Mouse (Mus musculus) heart, postnatal 14 days (tissue): ENCODE measurements around the gene Card11. TPM values are rescaled to one million over a fixed set of nuclear protein-coding genes. Genes with fewer than 3 reads are reported as not detected.

ENCODE experiments used
- DNase-seq, 2 experiments: peaks; one replicate each; pipeline ENCODE4 v3.0.0; 2021 to 2022
- intact Hi-C: fragments of 180-260 bp; cut with DNase I; formaldehyde crosslinking; loops from one replicate; pipeline ENCODE4 v1.15.1; 2025
- total RNA-seq, 2 experiments: library from RNA; stranded (reverse); gene quantifications; 2 replicates each; pipeline ENCODE4 v1.2.3; 2021

The Card11 gene
- total RNA-seq, 2 experiments from 2014 or later = 0.41 to 2.0 TPM

DNA sequence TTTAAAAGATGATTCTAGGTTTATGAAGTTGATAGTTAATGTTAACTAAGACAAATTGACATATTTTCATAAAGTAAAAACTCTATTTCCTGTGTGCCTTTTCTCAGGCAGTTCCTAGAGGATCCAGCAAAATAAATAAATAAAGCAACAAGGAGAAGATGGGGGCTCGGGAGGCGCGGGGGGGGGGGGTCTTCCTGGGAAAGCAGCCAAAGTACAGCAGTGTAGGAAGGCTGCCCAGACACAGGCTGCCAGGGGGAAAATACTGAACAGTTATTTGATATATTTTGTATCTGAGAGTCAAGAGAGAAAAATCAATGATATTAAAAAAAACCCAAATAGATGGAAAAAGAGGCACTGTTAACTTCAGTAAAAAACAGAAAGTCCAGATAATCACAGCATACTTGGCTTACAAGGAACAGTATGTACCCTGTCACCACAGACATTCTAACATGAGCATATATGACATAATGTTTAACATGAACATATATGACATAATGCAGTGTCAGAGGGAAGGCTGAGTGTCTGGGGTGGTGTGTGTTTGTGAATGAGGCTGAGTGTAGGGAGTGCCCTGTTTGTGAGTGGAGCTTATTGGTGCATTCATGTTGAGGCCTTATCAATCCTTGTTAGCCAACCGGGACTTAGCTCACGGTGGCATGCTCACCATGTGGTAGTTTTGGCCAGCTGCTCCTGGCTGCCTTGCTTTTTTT lies 68.7 kb downstream of the Card11 start:
- no peak for DNase-seq
- intact Hi-C loops = no loop called here

DNA sequence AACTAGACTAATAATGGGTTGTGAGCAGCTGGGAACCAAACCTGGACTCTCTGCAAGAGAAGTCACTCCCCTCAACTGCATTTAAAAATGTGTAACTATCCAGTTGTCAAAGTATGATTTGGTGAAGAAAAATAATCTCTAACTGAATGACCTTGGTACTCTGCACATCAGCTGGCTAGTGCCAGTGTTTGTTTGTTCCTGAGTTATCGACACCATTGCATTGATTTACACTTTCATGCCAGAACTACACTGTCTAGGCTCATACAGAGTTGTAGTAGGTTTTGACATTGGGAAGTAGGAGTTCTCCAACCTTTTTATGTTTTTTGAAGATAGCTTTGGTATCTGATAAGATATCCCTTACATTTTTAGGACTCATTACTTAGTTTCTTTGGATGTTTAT lies 81.9 kb downstream of the Card11 start:
- intact Hi-C loops = no loop called here

DNA sequence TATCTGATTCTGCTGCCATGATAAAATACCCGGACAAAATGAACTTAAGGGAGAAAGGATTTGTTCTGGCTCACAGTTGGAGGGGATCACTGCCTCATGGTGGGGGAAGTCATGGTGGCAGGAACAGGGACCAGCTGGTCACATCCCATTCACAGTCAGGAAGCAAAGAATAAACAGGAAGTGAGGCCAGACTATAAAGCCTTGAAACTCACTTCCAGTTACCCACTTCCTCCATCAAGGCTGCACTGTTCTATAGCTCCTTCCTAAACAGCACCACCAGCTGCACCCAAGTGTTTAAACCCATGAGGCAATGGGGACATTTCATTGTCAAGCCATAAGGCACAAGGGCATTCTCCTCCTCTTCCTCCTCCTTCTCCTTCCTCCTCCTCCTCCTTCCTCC lies 82.6 kb downstream of the Card11 start:
- intact Hi-C loops = no loop called here
- DNase-seq = no peak

More for the DNA sequence above, 81.9 kb downstream of the Card11 start:
- no peak for DNase-seq

DNA sequence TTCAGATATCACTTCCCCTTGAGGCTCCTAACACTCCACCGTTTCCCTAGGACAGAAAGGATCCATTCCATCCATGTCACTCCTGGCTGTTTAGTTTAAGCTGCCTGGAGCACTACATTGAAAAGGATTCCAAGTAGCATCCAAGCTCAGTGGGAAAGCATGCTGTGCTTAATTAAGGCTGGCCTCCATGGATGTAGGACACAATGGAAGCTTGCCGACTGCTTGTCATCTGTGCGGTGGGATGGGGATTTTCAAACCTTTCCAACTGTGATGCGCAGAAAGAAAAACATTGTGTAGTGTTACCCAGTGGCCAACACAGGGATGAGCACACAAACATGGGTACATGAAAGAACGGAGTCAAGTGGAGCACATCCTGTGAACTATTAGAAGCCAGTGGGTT lies 89.5 kb downstream of the Card11 start:
- DNase-seq = no peak
- intact Hi-C loops = no loop called here

DNA sequence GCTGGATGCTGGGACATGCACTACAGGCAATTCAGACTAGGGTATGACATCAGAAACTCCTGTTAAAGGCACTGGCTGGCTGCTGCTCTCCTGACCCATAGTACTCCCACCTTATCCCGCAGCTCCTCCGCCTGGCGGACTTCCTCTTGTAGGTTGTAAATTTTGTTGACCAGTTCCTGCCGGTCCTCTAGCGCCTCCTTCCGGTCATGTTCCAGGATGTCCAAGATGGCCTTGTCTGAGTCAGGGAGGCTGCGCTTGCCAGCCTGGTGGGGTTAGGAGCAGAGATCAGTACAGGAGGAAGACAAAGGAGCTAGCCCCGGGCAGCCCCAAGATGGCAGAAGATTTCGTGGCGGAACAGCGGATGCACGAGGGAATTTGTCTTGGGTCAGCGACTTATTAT lies 99.5 kb downstream of the Card11 start:
- peak; percentile 33 to 51 for DNase-seq
- intact Hi-C loops = no loop called here

DNA sequence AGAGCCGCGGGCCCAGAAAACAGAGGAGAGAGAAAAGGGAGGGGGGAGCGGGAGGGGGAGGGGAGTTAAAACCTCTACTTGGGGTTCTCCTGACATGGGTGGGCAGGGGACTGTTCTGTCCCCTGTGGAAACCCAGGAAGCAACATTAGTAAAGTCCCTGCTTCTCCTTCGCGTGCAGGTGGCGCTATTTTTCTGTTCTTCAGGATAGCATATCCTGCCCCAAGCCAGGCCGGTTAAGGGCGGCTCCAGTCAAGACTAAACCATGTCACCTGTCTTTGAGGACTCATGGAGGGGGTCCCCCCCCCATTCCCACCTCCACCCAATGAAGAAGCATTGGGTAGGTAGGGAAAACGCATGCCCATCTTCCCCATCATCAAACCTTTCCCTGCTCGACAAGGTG lies 109.3 kb downstream of the Card11 start:
- intact Hi-C loops = no loop called here
- peak in 1 of 2 experiments; percentile 14 for DNase-seq

DNA sequence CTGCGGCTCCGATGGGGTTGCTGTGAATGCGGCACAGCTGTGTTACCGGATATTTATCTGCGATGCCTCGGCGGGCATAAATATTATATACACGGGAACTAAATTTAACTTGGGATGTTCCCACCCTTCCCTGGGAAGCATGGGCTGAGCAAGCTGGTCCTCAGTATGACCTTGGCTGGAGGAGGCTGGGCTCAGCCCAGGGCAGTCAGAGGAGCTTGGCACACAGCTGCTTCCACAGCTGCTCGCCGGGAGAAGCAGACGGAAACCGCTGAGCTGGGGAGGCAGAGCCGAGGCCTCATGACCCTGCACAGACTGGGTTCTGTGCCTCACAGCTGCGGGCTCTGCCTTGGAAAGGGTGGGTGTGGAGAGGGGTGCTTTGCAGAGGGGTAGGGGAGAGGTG lies 110.3 kb downstream of the Card11 start:
- peak; percentile 48 to 65 for DNase-seq
- intact Hi-C loops = no loop called here

DNA sequence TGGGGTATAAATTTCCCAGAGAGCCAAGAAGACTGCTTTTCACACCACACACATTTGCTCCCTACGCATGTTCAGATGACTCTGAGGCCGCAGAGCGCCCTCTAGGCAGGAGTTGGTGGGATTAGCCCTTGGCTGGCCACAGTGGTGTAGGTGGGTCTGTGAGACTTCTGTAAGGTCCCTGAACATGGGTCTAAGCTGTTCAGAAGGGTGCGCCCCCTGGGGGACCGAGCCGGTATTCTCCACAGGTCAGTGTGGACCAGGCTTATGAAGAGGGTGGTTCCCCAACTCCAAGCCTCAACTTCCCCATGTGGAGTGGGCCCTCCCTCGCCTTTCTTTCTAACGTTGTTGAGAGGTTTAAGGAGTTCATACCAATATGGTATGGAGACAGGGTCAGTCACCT lies 110.8 kb downstream of the Card11 start:
- peak; percentile 35 to 54 for DNase-seq
- intact Hi-C loops = no loop called here

DNA sequence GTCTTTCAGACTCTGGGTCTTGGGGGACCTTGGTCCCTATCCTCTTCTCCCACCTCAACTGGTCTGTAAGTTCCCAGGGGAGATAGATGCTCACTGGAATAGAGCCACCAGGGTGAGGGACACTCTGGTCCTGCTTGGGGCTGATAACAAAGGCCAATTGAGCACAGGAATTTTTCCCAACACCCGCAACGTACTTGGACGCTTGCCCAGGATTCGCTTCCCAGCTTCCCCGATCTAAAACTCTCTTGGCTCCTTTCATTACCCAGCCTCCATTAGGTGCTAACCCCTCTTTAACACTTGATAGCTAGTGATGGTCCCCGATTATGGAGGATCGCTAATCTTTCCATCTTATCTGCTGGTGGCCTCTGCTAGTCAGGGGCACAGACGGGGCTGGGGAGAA lies 112.5 kb downstream of the Card11 start:
- no peak for DNase-seq
- intact Hi-C loops = no loop called here

DNA sequence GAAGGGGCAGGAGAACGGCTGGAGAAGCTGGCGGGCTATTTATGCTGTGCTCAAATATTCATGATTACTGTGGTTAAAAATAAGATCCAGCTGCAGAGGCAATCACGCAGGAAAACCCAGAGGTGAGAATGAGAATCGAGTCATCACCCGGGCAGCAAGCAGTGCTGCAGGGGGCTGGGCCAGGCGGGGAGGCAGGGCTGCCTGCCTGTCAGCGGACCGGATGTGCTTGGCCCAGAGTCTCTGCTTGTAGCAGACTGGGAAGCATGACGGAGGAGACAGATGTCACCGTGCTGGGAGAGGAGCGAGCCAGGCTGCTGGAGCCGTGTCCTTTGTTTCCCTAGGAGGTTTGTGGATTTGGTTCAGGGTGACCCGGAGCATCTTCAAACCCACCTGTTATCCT lies 115.4 kb downstream of the Card11 start:
- intact Hi-C loops = no loop called here
- peak; percentile 17 to 40 for DNase-seq

DNA sequence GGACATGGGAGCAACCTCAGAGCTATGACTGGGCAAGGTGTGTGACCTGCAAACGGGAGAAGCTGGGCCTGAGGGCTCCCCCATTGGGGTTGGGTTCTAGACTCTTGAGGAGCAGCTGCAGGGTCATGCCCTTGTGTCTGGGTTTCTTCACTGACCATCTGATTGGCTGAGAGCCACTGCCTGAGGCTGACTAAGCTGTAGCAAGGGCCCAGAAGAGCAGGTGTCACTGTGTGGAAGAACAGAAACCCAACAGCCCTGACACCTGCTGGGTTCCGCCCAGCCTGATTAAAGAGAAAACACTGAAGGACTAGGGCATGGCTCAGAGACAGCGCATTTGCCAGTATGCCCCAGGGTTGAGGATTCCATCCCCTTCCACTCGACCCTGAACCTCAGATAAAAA lies 118.0 kb downstream of the Card11 start:
- intact Hi-C loops = no loop called here
- no peak for DNase-seq

DNA sequence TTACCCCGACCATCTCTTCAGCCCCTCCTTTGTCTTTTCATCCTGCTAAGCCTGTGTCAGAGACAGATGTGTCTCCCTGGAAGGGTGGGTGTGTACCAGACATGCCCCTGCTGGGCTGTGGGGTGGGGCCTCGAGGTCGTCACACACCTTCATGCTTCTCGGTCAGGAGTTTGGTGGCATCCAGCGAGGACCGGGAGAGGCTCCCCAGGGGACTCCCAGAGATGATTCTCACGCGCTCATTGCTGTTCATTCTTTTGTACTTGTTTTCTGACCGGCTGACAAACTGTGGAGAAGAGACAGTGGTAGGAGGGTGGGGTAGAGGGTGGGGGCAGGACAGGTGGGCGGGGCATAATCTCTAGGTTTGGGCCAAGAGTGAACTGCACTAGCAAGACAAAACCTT lies 120.2 kb downstream of the Card11 start:
- DNase-seq = no peak
- intact Hi-C loops = no loop called here

DNA sequence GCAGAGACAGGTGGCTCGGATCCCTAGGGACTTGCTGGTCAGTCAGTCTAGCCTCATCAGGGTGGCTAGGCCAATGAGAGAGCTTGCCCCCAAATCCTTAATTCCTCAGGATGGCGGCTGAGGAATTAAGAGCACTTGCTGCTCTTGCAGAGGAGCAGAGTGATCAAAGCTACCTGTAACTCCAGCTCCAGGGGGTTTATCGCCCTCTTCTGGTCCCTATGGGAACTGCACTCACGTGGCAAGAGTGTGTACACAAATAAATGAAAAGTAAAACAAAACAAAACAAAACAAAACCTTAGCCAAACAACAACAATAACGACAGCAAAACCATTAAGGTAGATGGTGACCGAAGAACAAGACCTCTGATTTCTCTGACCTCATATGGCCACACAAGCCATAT lies 121.7 kb downstream of the Card11 start:
- no peak for DNase-seq
- intact Hi-C loops = loop anchor here (10.0 kb wide), 1 partner anchor 356 kb away; no protein-coding TSS in a partner anchor

DNA sequence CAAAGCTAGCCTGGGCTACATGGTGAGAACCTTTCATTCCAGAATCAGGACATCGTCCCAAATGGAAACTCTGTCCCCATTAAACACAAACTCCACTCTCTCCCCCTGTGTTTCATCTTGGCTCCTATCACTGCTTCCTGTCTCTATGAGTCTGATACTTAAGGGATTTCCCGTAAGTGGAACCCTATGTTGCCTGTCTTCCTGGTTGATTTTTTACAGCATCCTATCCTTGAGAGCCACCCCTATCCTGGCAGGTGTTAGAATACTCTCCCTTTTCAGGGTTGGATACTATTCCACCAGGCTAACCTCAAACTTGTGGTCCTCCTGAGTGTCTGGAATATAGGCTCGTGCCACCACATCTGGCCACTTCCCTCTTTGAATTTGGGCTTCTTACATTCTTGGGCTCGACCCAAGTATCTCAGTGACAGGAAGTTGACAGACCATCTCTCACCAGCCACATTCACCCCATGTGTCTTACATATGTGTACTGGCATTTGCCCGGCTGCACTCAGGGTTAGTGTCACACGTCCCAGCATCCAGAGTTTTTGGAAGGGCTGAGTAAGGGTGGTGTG lies 126.6 kb downstream of the Card11 start:
- intact Hi-C loops = loop anchor here (5.0 to 10.0 kb wide), 2 partner anchors 203 to 361 kb away; no protein-coding TSS in a partner anchor
- DNase-seq = no peak

DNA sequence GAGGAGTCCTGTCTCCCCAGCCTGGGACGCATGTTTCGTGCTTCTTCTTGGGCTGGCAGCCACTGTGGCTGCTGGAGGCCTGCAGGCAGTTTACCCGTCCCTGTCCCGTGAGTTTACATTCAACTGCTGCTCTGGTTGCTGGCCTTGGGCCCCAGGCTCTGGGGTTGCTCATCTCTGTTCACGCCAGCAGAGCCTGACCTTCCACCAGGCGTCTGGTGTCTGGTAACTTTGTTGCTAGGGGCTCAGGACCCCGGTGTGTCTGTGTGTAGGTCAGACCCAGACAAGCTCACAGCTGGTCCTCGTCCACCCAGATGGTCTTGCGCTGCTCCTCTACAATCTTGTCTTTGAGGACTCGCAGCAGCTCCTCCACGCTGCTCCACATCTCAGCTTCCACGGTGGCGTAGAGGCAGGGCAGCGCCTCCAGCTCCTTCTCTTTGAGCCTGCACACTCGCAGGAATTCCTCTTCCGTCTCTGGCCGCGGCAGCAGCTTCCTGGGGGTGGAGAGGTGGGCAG lies 127.3 kb downstream of the Card11 start:
- intact Hi-C loops = loop anchor here (5.0 to 10.0 kb wide), 2 partner anchors 204 to 362 kb away; no protein-coding TSS in a partner anchor
- peak in 1 of 2 experiments; percentile 20 for DNase-seq

DNA sequence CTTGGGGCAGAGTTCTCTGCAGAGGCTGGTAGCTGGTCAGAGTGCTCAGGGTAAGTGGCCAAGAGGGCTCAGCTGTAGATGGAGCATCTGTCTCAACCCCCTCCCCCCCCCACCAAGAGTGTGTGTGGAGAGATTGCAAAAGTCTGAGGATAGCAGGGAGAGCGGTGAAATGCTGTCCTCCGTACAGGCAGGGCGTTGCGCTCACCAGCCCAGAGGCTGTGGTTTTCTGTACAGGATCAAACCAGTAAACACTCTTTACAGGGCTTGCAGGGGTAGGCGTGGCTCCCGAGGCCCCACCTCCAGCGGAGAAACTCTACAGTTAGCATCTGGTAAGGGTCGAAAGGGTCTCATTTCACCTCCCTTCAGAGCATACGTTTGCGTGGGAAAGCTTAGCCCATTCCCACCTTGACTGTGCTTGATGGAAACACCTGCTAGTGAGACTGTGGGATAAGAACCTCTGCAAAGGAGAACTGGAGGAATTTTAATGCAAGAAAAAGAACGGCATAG lies 127.8 kb downstream of the Card11 start:
- intact Hi-C loops = loop anchor here (5.0 to 10.0 kb wide), 2 partner anchors 205 to 362 kb away; no protein-coding TSS in a partner anchor

DNA sequence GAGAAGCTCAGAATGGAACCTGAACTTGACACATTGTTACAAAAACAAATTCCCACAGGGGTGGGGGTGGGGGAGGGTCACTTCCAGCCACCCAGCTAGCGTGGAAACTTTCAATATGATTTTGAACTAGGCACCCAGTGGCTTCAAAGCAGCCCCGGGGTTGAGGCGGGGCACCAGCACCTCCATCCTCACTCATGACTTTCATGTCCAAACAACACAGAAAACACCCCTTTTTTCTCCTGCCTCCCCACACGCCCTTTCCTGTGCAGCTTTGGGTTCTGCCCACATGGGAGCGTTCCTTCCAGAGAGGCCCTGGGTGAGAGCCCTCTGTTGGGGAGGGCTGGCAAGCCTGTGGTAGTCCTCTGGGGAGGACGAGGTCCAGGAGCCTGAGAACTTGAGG lies 129.1 kb downstream of the Card11 start:
- DNase-seq = no peak
- intact Hi-C loops = loop anchor here (5.0 to 10.0 kb wide), 2 partner anchors 206 to 364 kb away; no protein-coding TSS in a partner anchor

More for the DNA sequence above, 127.8 kb downstream of the Card11 start:
- no peak for DNase-seq

DNA sequence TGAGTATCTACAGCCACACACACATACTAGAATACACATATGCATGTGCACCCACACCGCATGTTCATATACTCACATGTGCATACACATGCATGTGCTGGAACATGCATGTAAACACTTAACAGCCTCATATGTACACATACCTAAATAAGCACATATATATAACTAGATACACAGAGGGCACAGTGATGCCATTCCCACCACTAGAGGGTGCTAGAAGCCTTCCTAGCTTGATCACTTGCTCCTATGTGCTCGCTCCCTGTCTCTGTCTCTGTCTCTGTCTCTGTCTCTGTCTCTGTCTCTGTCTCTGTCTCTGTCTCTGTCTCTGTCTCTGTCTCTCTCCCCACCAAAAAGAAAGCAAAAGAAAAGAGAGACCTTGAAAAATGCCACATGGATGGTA lies 131.3 kb downstream of the Card11 start:
- intact Hi-C loops = loop anchor here (5.0 kb wide), 1 partner anchor 1448 kb away; no protein-coding TSS in a partner anchor

DNA sequence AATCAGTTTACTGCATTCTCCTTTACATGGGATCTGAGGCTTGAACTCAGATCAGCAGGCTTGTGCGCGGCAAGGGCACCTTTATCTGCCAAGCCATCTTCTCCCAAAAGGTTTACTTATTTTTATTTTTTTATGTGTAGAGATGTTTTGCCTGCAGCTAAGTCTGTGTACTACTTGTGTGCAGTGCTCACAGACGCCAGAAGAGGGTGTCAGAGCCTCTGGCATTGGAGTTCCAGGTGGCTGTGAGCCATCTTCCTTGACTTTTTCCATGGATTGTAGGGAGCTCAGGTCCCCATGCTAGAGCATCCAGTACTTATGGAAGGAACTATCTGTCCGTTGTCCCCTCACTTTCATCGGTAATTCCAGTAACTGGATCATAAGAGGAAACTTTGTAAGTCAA lies 140.7 kb downstream of the Card11 start:
- intact Hi-C loops = no loop called here
- DNase-seq = no peak

More for the DNA sequence above, 131.3 kb downstream of the Card11 start:
- DNase-seq = peak; percentile 57 to 73

DNA sequence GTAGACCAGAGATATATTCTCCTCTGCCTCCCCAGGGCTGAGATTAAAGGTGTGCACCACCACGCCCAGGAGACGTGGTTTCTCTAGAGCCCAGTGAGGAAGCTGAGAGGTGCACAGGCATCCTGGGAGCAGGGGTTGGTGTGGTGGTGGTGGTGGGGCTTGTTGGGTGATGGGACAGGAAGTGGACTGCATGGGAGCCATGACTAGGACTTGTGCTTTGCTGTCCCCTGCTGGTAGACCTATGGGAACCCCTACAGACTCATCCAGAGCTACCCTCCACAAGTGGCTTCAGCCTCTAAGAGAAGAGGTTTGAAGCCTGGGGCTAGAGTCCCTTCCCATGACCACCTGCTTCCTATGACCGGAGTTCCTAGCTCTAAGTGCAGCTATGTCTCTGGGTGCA lies 142.0 kb downstream of the Card11 start:
- intact Hi-C loops = no loop called here
- DNase-seq = no peak

DNA sequence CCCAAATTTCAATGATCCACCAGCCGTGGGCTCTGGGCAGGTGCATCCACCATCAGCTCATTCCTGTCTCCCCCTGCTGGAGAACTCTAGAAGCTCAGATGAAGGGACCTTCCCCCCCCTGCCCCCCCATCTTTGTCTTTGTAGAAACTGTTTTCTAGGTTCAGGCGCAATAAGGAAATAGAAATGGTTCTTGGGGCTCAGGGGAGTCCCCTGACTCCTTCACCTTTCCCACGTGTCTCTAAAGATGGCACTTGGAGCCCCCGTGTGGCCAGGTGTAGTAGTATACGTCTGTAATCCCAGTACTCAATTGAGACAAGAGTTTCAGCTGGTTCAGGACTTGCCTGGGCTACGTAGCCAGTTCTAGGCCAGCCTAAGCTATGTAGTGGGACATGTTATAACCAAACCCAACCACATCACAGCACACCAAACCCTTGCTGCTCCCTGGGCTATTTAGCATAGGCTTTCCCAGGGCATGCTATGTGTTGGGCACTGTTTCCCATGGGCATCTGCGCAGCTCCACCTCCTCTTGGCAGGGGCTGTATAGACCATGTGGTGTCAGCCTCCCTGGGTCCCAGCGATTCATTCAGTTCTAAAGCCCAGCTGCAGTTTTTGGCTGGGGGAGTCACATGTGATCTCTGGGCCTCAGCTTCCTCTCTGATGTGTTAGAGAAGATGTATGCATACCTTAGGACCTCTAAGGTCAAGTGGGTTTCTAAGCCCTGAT lies 142.8 kb downstream of the Card11 start:
- intact Hi-C loops = no loop called here

More for the DNA sequence above, 142.8 kb downstream of the Card11 start:
- DNase-seq = no peak
